Mouse (Mus musculus) cerebellum, adult 2 months (tissue): Measurements from ENCODE around the gene Zbtb40.

Experiments used
- CTCF ChIP-seq: fragments of 200-500 bp; IDR thresholded peaks from 2 replicates; pipeline ENCODE4 v1.5.1; 2011; ENCODE audit warnings: low read depth, mild to moderate bottlenecking, control low read depth, low read length, moderate library complexity, borderline replicate concordance; ENCODE audit not compliant: insufficient read depth
- POLR2A ChIP-seq: fragments of 200-500 bp; IDR thresholded peaks from 2 replicates; pipeline ENCODE4 v1.6.1; 2011; ENCODE audit warnings: low read length, control low read depth, borderline replicate concordance; ENCODE audit not compliant: insufficient read depth

GRCm38 (mm10) chr4:137042039-137042438, 6.6 kb downstream of the Zbtb40 start:
- TF ChIP-seq POLR2A (no peak), CTCF (no peak)
